Mouse (Mus musculus): ENCODE results near the gene D1Pas1. TPM values are rescaled to one million over a fixed set of nuclear protein-coding genes. Genes with fewer than 3 reads are reported as not detected.

Gene D1Pas1
- polyA plus RNA-seq, 1 experiment from 2014 or later, result not detected

DNA sequence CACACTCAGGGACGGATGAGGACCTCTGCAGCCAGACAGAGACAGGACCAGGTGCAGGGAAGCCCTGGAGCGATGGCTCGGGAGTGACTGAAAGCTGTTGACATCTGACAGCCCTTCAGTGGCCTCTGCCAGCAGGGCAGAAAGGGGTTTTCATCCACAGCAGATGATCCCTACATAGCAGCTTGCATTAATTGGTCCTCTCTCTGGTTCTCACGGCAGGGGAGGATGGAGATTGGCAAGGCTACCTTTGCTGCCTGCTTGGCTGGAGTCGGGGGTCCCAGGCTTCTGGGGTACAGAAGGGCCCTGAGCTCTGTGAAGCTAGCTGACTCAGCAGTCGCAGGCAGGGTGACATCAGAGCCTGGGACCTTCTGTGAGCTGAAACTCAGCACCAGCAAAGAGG is 24.3 kb downstream of the D1Pas1 start:
- 59% methylated on average over 6 of the region's 6 CpGs for WGBS (ENCODE audit: insufficient replicate concordance)
- 0 out of 2 replicates have a peak, but pooled peaks cover 3% of the 10 kb centered on the region for H3K9me3 ChIP-seq (replicated peaks)

DNA sequence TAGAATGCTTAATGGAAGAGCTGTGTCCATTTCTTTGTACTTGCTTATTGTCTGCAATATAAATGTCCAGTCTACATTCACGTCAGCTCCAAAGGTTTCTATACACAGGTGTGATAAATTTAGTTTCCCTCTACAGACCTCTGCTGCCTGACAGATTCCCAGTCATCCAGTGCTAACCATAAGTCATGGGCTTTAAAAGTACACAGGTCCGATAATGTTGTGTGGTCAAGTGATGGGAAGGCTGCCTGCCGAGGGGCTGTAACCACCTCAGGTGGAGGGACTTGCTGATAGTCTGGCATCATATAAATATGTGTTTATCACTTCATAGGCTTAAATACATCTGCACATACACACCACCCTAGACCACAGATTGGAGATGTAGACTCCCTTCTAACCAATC is 24.9 kb downstream of the D1Pas1 start:
- WGBS (ENCODE audit: insufficient replicate concordance), result 79% methylated on average over 3 of the region's 3 CpGs
- Histone ChIP-seq H3K27ac (no peak overlapping the region), H3K4me2 (no peak overlapping the region), H3K9me3 (replicated peaks) (0 out of 2 replicates have a peak, but pooled peaks cover 3% of the 10 kb centered on the region), H3K9ac (no peak overlapping the region), H3K4me3 (no peak overlapping the region), H3K27me3 (replicated peaks) (no peaks in the 10 kb centered on the region), H3K4me1 (no peaks in the 10 kb centered on the region), H3K36me3 (no peaks in the 10 kb centered on the region)
- no peak for ATAC-seq

More for the DNA sequence above, 24.3 kb downstream of the D1Pas1 start:
- H3K27me3 ChIP-seq (replicated peaks), result no peaks in the 10 kb centered on the region
- H3K4me3 ChIP-seq, result no peak overlapping the region
- no peak overlapping the region for H3K27ac ChIP-seq
- H3K36me3 ChIP-seq, result no peaks in the 10 kb centered on the region
- H3K9ac ChIP-seq, result no peak overlapping the region
- no peak overlapping the region for H3K4me2 ChIP-seq
- no peak for ATAC-seq
- no peaks in the 10 kb centered on the region for H3K4me1 ChIP-seq

DNA sequence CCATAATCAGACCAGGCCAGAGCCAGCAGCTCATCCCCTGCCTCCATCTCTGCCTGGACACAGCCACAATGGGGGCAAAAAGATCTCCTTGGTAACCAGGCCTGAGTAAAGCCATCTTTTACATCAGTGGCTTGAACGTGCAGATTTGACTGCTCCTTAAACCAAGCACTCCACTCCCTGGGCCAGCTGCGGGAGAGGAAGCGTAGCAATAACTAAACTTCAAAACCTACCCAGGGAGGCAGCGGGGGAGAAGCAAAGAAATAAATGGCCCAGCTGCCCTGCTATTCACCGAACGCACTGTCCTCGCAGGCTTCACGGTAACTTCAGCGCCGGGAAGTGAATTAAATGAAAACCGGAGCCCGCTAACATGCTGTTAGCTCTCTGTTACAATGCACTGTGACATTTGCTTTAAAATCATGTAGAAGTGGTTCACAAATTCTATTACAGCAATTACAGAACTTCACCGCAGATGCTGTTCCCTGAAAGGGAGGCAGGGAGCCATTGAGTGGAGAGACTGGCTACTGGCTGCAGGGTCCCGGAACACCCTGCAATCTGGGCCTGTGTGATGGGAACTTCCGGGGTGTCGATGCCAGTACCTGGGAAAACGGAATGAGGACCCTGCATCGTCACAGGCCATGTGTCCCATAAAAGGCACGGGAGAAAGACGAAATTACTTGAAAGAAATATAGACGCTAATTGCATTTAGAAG is 30.5 kb downstream of the D1Pas1 start:
- ATAC-seq, result no peak
- Histone ChIP-seq H3K4me2 (no peak overlapping the region), H3K9ac (no peak overlapping the region), H3K4me3 (no peak overlapping the region), H3K4me1 (no peaks in the 10 kb centered on the region), H3K36me3 (no peaks in the 10 kb centered on the region), H3K27ac (no peak overlapping the region), H3K27me3 (replicated peaks) (no peaks in the 10 kb centered on the region), H3K9me3 (replicated peaks) (0 out of 2 replicates have a peak, but pooled peaks cover under 1% of the 10 kb centered on the region)
- WGBS (ENCODE audit: insufficient replicate concordance), result 80% methylated on average over 21 of the region's 21 CpGs

DNA sequence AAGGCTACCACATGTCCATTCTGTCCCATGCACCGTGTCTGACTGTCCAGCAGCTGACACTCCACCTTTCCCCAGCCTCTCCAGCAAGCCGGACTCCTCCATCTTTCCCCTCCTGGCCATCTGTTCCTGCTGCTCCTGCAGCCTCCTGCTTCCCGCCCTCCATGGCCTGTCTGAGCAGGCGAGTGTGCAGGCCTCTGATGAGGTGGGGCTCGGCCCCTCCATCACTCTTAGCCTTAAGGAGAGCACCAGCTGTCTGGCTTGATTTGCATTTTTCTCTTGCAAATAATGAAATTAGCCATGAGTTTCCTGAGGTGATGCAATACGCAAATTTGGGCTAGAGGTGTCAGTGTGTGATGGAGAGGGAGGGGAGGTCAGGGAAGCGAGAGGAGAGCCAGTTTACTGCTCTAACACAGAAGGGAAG is 36.2 kb downstream of the D1Pas1 start:
- ATAC-seq, result no peak
- Histone ChIP-seq H3K36me3 (no peaks in the 10 kb centered on the region), H3K4me2 (no peak overlapping the region), H3K4me1 (no peaks in the 10 kb centered on the region), H3K27me3 (replicated peaks) (no peaks in the 10 kb centered on the region), H3K9me3 (replicated peaks) (no peaks in the 10 kb centered on the region), H3K9ac (no peak overlapping the region), H3K27ac (no peak overlapping the region), H3K4me3 (no peak overlapping the region)
- 69% methylated on average over 7 of the region's 7 CpGs for WGBS (ENCODE audit: insufficient replicate concordance)

DNA sequence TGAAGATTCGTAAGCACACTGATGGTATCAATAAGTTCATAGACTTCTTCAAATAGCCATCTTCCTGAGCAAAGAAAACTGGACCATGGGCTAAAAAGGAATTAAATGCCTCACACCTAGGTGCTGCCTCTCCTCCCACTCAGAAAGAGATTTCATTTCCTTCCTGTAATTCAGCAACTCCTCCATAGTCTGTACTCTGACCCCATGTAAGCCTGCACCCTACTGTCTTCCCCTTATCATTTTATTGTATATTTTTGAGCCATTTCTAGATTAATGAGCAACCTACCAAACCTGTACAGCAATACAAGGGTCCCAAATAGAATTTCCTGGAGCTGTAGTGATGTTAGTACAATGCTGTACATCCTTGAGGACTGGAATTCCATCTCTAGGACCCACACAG is 37.1 kb downstream of the D1Pas1 start:
- no peak overlapping the region for H3K9ac ChIP-seq
- H3K4me1 ChIP-seq, result no peaks in the 10 kb centered on the region
- H3K27ac ChIP-seq, result no peak overlapping the region
- H3K27me3 ChIP-seq (replicated peaks), result no peaks in the 10 kb centered on the region
- no peaks in the 10 kb centered on the region for H3K36me3 ChIP-seq
- H3K4me3 ChIP-seq, result no peak overlapping the region
- 74% methylated on average over 1 of the region's 1 CpGs for WGBS (ENCODE audit: insufficient replicate concordance)
- H3K4me2 ChIP-seq, result no peak overlapping the region
- H3K9me3 ChIP-seq (replicated peaks), result no peaks in the 10 kb centered on the region
- ATAC-seq, result no peak

DNA sequence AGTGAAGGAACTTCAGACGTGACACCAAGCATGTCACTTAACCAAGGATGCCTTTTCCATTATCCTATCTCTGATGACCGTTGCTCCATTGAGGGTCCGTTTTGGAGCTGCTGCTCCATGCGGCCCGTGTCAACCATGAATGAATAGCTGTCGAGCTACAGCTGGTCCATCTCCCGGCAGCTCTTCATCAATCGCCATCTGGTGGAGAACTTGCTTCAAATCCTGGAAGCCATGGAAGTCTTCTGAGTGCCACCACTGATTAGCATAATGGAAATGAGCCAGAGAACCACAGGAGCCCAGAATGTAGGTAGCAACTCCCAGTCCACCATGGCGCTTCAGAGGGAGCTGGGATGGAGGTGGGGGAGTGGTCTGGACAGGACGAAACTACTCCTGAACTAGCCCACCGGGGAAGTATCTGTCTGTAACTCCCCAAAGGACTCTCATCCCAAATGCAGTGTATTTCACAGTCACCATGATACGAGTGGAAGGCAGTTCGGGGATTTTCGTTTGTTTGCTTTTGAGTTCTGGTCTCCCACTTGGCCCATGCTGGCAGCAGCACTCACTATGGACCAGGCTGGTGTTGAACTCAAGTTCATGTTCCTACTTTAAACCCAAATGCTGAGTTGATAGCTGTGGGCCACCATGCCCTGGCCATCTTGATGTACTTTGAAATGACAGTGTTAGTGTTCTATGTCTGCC is 39.2 kb downstream of the D1Pas1 start:
- Histone ChIP-seq H3K9ac (no peak overlapping the region), H3K27me3 (replicated peaks) (no peaks in the 10 kb centered on the region), H3K9me3 (replicated peaks) (no peaks in the 10 kb centered on the region), H3K36me3 (no peaks in the 10 kb centered on the region), H3K27ac (no peak overlapping the region), H3K4me1 (no peaks in the 10 kb centered on the region), H3K4me2 (no peak overlapping the region), H3K4me3 (no peak overlapping the region)
- no peak for ATAC-seq
- WGBS (ENCODE audit: insufficient replicate concordance), result 79% methylated on average over 14 of the region's 14 CpGs

DNA sequence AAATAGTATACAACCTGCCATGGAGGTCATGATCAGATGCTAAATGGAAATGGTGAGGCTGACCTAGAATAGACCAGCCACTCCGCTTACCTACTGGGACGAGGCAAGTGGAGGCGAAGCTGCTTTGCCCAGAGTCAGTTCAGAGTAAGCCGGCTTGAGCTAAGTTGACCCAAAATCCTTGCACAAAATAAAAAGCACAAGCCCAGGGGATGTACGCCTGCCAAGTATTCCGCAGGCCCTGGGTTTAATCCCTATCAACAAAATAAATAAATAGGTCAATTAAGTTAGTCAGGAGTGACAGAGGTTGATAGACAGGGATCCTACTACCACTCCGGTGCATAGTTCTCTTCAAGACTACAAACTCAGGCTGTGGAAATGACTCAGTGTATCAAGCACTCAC is 41.0 kb downstream of the D1Pas1 start:
- no peak for ATAC-seq
- Histone ChIP-seq H3K27ac (no peak overlapping the region), H3K4me3 (no peak overlapping the region), H3K9me3 (replicated peaks) (no peaks in the 10 kb centered on the region), H3K27me3 (replicated peaks) (no peaks in the 10 kb centered on the region), H3K9ac (no peak overlapping the region), H3K4me2 (no peak overlapping the region), H3K4me1 (no peaks in the 10 kb centered on the region), H3K36me3 (no peaks in the 10 kb centered on the region)
- WGBS (ENCODE audit: insufficient replicate concordance), result 83% methylated on average over 7 of the region's 7 CpGs

DNA sequence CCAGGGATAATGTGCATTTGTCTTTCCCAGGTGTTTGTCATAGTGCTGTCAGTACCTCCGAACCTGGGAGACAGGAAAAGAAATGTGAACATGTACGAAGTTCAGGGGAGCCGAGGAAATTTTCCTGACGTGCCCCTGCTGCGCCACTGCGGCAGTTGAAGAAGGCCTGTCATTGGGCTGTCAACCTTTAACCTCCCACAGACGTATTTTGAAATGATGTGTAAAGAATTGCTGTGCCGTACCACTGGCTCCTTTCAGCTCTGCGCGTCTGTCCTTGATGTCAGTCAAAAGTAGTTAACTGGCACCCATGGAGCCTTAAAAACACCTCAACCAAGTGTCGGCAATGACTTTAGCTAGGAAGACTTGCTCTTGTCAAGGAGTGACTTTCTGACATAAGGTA is 42.9 kb downstream of the D1Pas1 start:
- no peaks in the 10 kb centered on the region for H3K36me3 ChIP-seq
- H3K9ac ChIP-seq, result no peak overlapping the region
- no peak for ATAC-seq
- no peak overlapping the region for H3K27ac ChIP-seq
- no peaks in the 10 kb centered on the region for H3K9me3 ChIP-seq (replicated peaks)
- H3K27me3 ChIP-seq (replicated peaks), result no peaks in the 10 kb centered on the region
- no peak overlapping the region for H3K4me2 ChIP-seq
- no peaks in the 10 kb centered on the region for H3K4me1 ChIP-seq
- H3K4me3 ChIP-seq, result no peak overlapping the region
- WGBS (ENCODE audit: insufficient replicate concordance), result 76% methylated on average over 11 of the region's 11 CpGs

DNA sequence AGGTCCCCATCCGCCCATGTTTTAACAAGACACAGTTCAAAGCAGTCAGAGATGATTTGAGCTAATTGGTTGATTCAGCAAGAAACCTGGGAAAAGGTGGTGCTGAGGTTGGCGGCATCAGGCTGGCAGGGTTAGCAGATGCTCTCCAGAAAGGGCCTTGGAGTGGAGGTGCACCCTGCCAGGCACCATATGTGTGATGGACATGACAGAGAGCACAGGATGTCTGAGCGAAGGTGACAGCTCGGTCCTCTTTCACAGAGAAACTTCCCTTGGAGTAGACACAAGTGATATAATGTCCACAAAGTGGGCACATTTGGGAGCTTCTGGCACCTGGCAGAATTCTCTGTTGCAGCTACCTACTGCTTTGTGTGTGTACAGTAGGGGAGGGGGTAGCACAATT is 44.4 kb downstream of the D1Pas1 start:
- Histone ChIP-seq H3K36me3 (no peaks in the 10 kb centered on the region), H3K4me2 (no peak overlapping the region), H3K27me3 (replicated peaks) (no peaks in the 10 kb centered on the region), H3K4me3 (no peak overlapping the region), H3K27ac (no peak overlapping the region), H3K9ac (no peak overlapping the region), H3K9me3 (replicated peaks) (no peaks in the 10 kb centered on the region), H3K4me1 (no peaks in the 10 kb centered on the region)
- ATAC-seq, result no peak
- 65% methylated on average over 4 of the region's 4 CpGs for WGBS (ENCODE audit: insufficient replicate concordance)

DNA sequence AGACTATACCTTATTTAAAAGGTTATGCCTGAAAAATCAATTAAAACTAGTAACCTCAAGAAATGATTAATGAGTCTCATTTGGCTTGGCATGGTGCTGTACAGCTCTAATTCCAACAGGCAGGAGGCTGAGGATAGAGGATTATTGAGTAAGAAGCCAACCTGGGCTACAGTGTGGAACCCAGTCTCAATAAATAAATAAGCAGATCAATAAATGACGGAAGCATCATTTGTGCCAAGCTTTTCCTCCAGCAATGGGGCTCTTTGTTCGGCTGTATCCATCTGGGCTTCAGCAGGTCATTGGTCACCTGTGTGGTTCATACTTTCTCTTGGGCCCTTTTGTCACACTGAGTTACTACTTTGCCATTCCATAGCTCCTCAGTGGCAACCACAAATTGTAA is 46.9 kb downstream of the D1Pas1 start:
- Histone ChIP-seq H3K27ac (no peak overlapping the region), H3K4me3 (no peak overlapping the region), H3K4me1 (no peaks in the 10 kb centered on the region), H3K27me3 (replicated peaks) (no peaks in the 10 kb centered on the region), H3K36me3 (no peaks in the 10 kb centered on the region), H3K9me3 (replicated peaks) (no peaks in the 10 kb centered on the region), H3K4me2 (no peak overlapping the region), H3K9ac (no peak overlapping the region)
- no peak for ATAC-seq
- 84% methylated on average over 2 of the region's 2 CpGs for WGBS (ENCODE audit: insufficient replicate concordance)

DNA sequence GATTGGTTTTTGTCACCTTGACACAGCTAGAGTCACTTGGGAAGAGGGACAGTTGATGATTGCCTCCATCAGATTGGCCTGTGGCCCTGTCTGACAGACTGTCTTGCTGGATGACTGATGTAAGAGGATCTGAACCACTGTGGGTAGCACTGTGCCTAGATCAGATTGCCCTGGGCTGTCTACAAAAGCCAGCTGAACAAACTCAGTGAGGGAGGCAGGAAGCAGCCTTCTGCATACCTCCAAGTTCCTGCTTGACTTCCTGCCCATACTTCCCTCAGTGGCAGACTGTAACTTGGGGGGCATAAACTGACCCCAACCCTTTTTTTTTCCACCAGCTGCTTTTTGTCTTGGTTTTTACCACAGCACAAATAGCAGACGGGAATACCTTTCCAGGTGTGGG is 48.5 kb downstream of the D1Pas1 start:
- no peak overlapping the region for H3K4me3 ChIP-seq
- no peaks in the 10 kb centered on the region for H3K9me3 ChIP-seq (replicated peaks)
- H3K4me1 ChIP-seq, result no peaks in the 10 kb centered on the region
- 55% methylated on average over 1 of the region's 1 CpGs for WGBS (ENCODE audit: insufficient replicate concordance)
- no peak for ATAC-seq
- H3K9ac ChIP-seq, result no peak overlapping the region
- H3K27ac ChIP-seq, result no peak overlapping the region
- no peak overlapping the region for H3K4me2 ChIP-seq
- no peaks in the 10 kb centered on the region for H3K36me3 ChIP-seq
- no peaks in the 10 kb centered on the region for H3K27me3 ChIP-seq (replicated peaks)

DNA sequence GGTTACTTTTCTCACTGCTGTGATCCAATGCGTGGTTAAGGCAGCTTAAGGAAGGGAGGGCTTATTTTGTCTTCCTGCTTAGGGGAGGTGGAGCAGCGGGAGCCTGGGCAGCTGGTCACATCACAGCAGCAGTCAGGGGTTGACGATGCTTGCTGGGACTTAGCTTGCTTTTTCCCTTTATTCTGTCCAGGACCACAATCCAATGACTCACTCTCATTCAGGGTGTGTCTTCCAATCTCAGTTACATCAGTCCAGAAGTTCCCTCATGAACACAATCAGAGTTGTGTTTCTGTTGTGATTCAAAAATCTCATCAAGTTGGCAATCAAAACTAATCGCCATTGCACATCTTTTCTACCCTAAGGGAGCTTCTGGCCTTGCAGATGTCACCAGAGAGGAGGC is 48.9 kb downstream of the D1Pas1 start:
- Histone ChIP-seq H3K36me3 (no peaks in the 10 kb centered on the region), H3K9ac (no peak overlapping the region), H3K27ac (no peak overlapping the region), H3K27me3 (replicated peaks) (no peaks in the 10 kb centered on the region), H3K4me3 (no peak overlapping the region), H3K4me1 (no peaks in the 10 kb centered on the region), H3K9me3 (replicated peaks) (no peaks in the 10 kb centered on the region), H3K4me2 (no peak overlapping the region)
- WGBS (ENCODE audit: insufficient replicate concordance), result 34% methylated on average over 4 of the region's 4 CpGs
- no peak for ATAC-seq

Measured in liver, embryonic 12.5 days (tissue).